Mouse (Mus musculus) CH12.LX (cell line): ENCODE measurements around the gene Trmt10c. TPM values are rescaled to one million over a fixed set of nuclear protein-coding genes. Genes with fewer than 3 reads are reported as not detected.

Experiments
- DNase-seq: peaks from one replicate; pipeline ENCODE4 v3.0.0-alpha.2; 2013; ENCODE audit errors: extremely low read depth
- H3K27ac ChIP-seq: 2 replicates; pipeline ENCODE4 v1.5.1; 2012; ENCODE audit warnings: low read depth, mild to moderate bottlenecking, control low read depth, moderate library complexity; ENCODE audit not compliant: insufficient read depth
- H3K27me3 ChIP-seq: replicated peaks from 2 replicates; pipeline ENCODE3; 2012; ENCODE audit warnings: inconsistent platforms
- H3K36me3 ChIP-seq, 2 experiments: replicated peaks in 1 of 2; 2 replicates each; pipeline versions ENCODE3 to v1.6.1; 2012; ENCODE audit warnings: inconsistent platforms in 1 of 2, low read length in 1 of 2, mild to moderate bottlenecking in 1 of 2, mixed read lengths in 1 of 2, moderate library complexity in 1 of 2; ENCODE audit not compliant: control insufficient read depth in 1 of 2, insufficient read depth in 1 of 2
- H3K4me1 ChIP-seq, 2 experiments: 2 replicates each; pipeline ENCODE4 v1.6.1; 2012; ENCODE audit warnings: inconsistent platforms in 1 of 2, moderate library complexity in 1 of 2; ENCODE audit not compliant: insufficient read depth in 2 of 2, control insufficient read depth in 1 of 2
- H3K4me2 ChIP-seq: 2 replicates; pipeline ENCODE4 v1.6.1; 2012; ENCODE audit warnings: low read depth, mild to moderate bottlenecking, control low read depth; ENCODE audit not compliant: poor library complexity, insufficient read depth, severe bottlenecking
- H3K4me3 ChIP-seq, 3 experiments: fragments of 150-350 bp in 1 of 3; sonication (generic) in 1 of 3; replicated peaks in 1 of 3; 2 replicates each; pipeline versions ENCODE3 to v1.5.1; 2011 to 2012; ENCODE audit warnings: low read depth in 2 of 3, low read length in 2 of 3, mild to moderate bottlenecking in 2 of 3, moderate library complexity in 2 of 3, control low read depth in 1 of 3, improper control_type of control experiment in 1 of 3, inconsistent platforms in 1 of 3, mixed read lengths in 1 of 3; ENCODE audit not compliant: poor library complexity in 1 of 3
- H3K79me2 ChIP-seq: replicated peaks from 2 replicates; pipeline ENCODE4 v1.6.1; 2012; ENCODE audit warnings: mild to moderate bottlenecking, moderate library complexity; ENCODE audit not compliant: control insufficient read depth, poor library complexity, insufficient read depth, severe bottlenecking; ENCODE audit errors: extremely low read depth
- H3K9ac ChIP-seq: 2 replicates; pipeline ENCODE4 v1.6.1; 2012; ENCODE audit warnings: low read depth, mild to moderate bottlenecking, control low read depth, moderate library complexity; ENCODE audit not compliant: insufficient read depth
- H3K9me3 ChIP-seq: replicated peaks from 2 replicates; pipeline ENCODE3; 2012; ENCODE audit warnings: low read length, inconsistent platforms, mixed read lengths
- BHLHE40 ChIP-seq: IDR thresholded peaks from 2 replicates; pipeline ENCODE4 v1.6.1; 2011; ENCODE audit warnings: mild to moderate bottlenecking, low read depth, low read length, improper control_type of control experiment
- CHD1 ChIP-seq: IDR thresholded peaks from 2 replicates; pipeline ENCODE4 v1.6.1; 2012; ENCODE audit warnings: low read depth, low read length, improper control_type of control experiment, inconsistent platforms
- CTCF ChIP-seq, 2 experiments: IDR thresholded peaks in 1 of 2; conservative IDR thresholded peaks in 1 of 2; 2 replicates each; pipeline ENCODE4 v1.5.1; 2011 to 2012; ENCODE audit warnings: low read depth in 2 of 2, low read length in 2 of 2, improper control_type of control experiment in 1 of 2, inconsistent platforms in 1 of 2, mild to moderate bottlenecking in 1 of 2, moderate library complexity in 1 of 2
- E2F4 ChIP-seq: IDR thresholded peaks from 2 replicates; pipeline ENCODE4 v1.6.1; 2011; ENCODE audit warnings: low read depth, low read length, improper control_type of control experiment; ENCODE audit not compliant: insufficient replicate concordance
- ELF1 ChIP-seq: IDR thresholded peaks from 2 replicates; pipeline ENCODE4 v1.6.1; 2014; ENCODE audit warnings: low read depth, mild to moderate bottlenecking, inconsistent platforms, low read length, improper control_type of control experiment
- EP300 ChIP-seq: IDR thresholded peaks from 2 replicates; pipeline ENCODE4 v1.6.1; 2011; ENCODE audit warnings: low read length, improper control_type of control experiment
- ETS1 ChIP-seq: conservative IDR thresholded peaks from 2 replicates; pipeline ENCODE4 v1.6.1; 2012; ENCODE audit warnings: low read depth, mild to moderate bottlenecking, inconsistent platforms, low read length, improper control_type of control experiment, moderate library complexity
- GABPA ChIP-seq: IDR thresholded peaks from 2 replicates; pipeline ENCODE4 v1.6.1; 2012; ENCODE audit warnings: low read depth, low read length, improper control_type of control experiment, inconsistent platforms; ENCODE audit not compliant: insufficient replicate concordance
- HCFC1 ChIP-seq: IDR thresholded peaks from 2 replicates; pipeline ENCODE4 v1.6.1; 2012; ENCODE audit warnings: low read depth, mild to moderate bottlenecking, inconsistent platforms, low read length, improper control_type of control experiment
- JUN ChIP-seq: IDR thresholded peaks from 2 replicates; pipeline ENCODE4 v1.6.1; 2011; ENCODE audit warnings: low read depth, mild to moderate bottlenecking, low read length, improper control_type of control experiment, moderate library complexity; ENCODE audit not compliant: insufficient read depth
- JUND ChIP-seq: conservative IDR thresholded peaks from 2 replicates; pipeline ENCODE4 v1.6.1; 2011; ENCODE audit warnings: low read depth, low read length, improper control_type of control experiment
- KAT2A ChIP-seq: IDR thresholded peaks from 2 replicates; pipeline ENCODE4 v1.6.1; 2012; ENCODE audit warnings: low read length, improper control_type of control experiment, inconsistent platforms; ENCODE audit not compliant: insufficient replicate concordance
- MAFK ChIP-seq: IDR thresholded peaks from 2 replicates; pipeline ENCODE4 v1.6.1; 2011; ENCODE audit warnings: low read length, improper control_type of control experiment; ENCODE audit not compliant: insufficient replicate concordance
- MAX ChIP-seq: IDR thresholded peaks from 2 replicates; pipeline ENCODE4 v1.6.1; 2011; ENCODE audit warnings: low read length, improper control_type of control experiment
- MAZ ChIP-seq: IDR thresholded peaks from 2 replicates; pipeline ENCODE4 v1.6.1; 2012; ENCODE audit warnings: low read depth, mild to moderate bottlenecking, inconsistent platforms, low read length, improper control_type of control experiment, moderate library complexity
- MEF2A ChIP-seq: IDR thresholded peaks from 2 replicates; pipeline ENCODE4 v1.6.1; 2014; ENCODE audit warnings: low read depth, mild to moderate bottlenecking, inconsistent platforms, low read length, improper control_type of control experiment, borderline replicate concordance
- NELFE ChIP-seq: IDR thresholded peaks from 2 replicates; pipeline ENCODE4 v1.6.1; 2011; ENCODE audit warnings: low read depth, low read length, improper control_type of control experiment
- NRF1 ChIP-seq: IDR thresholded peaks from 2 replicates; pipeline ENCODE4 v1.6.1; 2014; ENCODE audit warnings: low read depth, mild to moderate bottlenecking, inconsistent platforms, low read length, improper control_type of control experiment, moderate library complexity
- PAX5 ChIP-seq: IDR thresholded peaks from 2 replicates; pipeline ENCODE4 v1.6.1; 2012; ENCODE audit warnings: low read length, inconsistent platforms, mixed read lengths
- POLR2A ChIP-seq: IDR thresholded peaks from 2 replicates; pipeline ENCODE4 v1.6.1; 2011; ENCODE audit warnings: low read depth, mild to moderate bottlenecking, improper control_type of control experiment, low read length
- RAD21 ChIP-seq: IDR thresholded peaks from 2 replicates; pipeline ENCODE4 v1.6.1; 2011; ENCODE audit warnings: low read depth, mild to moderate bottlenecking, low read length, improper control_type of control experiment, moderate library complexity
- SMC3 ChIP-seq: IDR thresholded peaks from 2 replicates; pipeline ENCODE4 v1.6.1; 2011; ENCODE audit warnings: low read depth, low read length, improper control_type of control experiment
- TBP ChIP-seq: conservative IDR thresholded peaks from 2 replicates; pipeline ENCODE4 v1.6.1; 2011; ENCODE audit warnings: low read depth, low read length, improper control_type of control experiment
- TCF12 ChIP-seq: IDR thresholded peaks from 2 replicates; pipeline ENCODE4 v1.6.1; 2014; ENCODE audit warnings: low read depth, mild to moderate bottlenecking, inconsistent platforms, low read length, improper control_type of control experiment
- USF2 ChIP-seq: conservative IDR thresholded peaks from 2 replicates; pipeline ENCODE4 v1.6.1; 2011; ENCODE audit warnings: low read depth, low read length, improper control_type of control experiment
- ZKSCAN1 ChIP-seq: IDR thresholded peaks from 2 replicates; pipeline ENCODE4 v1.6.1; 2012; ENCODE audit warnings: low read depth, inconsistent platforms, low read length, improper control_type of control experiment, borderline replicate concordance
- ZMIZ1 ChIP-seq: IDR thresholded peaks from 2 replicates; pipeline ENCODE4 v1.6.1; 2012; ENCODE audit warnings: low read depth, mild to moderate bottlenecking, inconsistent platforms, low read length, improper control_type of control experiment
- ZNF384 ChIP-seq: IDR thresholded peaks from 2 replicates; pipeline ENCODE4 v1.6.1; 2012; ENCODE audit warnings: low read depth, low read length, improper control_type of control experiment, inconsistent platforms
- dilution Hi-C: fragments of 300-500 bp; cut with MboI; formaldehyde crosslinking; loops from 2 replicates; pipeline ENCODE4 v1.14.3; 2020; ENCODE audit warnings: low sequenced_read_pairs; ENCODE audit not compliant: extremely low pct_unique_long_range_greater_than_20kb, extremely low pct_ligation_motif_present
- in situ Hi-C: fragments of 300-500 bp; cut with MboI; formaldehyde crosslinking; loops from 3 replicates; pipeline ENCODE4 v1.14.3; 2019; ENCODE audit warnings: low sequenced_read_pairs, low pct_ligation_motif_present, low pct_unique_long_range_greater_than_20kb, mixed read lengths
- polyA plus RNA-seq: library from polyadenylated mRNA; unstranded; fragments of >175 nt; gene quantifications from 2 replicates; pipeline ENCODE4 v1.2.1, GENCODE M21; 2012; ENCODE audit warnings: low read depth; ENCODE audit not compliant: insufficient read length
- total RNA-seq, 2 experiments: library from RNA; depleted of rRNA; stranded (reverse); fragments of 300-350 nt in 1 of 2; fragments of >200 nt in 1 of 2; gene quantifications; 2 replicates each; pipeline ENCODE4 v1.2.3; 2012 to 2014

Trmt10c gene
- total and polyA plus RNA-seq, 3 experiments = 23.4 to 63.5 (median 26.6) TPM

DNA sequence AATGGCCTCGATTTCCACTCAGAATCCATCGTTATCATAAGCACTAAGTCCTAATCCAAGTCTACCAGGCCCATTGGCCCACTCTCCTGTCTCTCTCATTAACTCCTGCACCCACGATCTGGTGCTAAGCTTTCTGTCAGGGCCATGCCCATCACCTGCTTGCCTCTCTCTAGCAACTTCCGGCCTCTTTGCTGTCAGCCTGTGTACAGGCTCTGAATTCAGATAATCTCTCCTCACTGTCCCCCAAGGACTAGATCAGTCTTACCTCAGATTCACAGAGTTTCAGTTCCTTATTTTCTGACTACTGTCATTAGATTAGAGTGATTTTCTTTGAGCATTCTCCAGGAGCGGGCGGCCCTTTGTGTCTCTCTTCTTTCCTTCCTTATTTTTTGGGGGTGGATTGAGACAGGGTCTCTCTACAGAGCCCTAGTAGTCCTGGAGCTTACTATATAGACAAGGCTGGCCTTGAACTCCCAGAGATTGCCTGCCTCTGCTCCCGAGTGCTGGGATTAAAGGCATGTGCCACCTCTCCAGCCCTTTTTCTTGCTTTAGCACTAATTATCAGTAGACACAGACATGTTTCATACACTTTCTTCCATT lies 24.5 kb upstream of the Trmt10c start (continued):
- TF ChIP-seq TCF12 = peak; percentile 64; the same call in 1 of the 2 replicates
- no peak; the same call in 1 of the 2 replicates for TF ChIP-seq TBP
- no peak for TF ChIP-seq MAZ
- 0 out of 2 replicates have a peak, but pooled peaks have one; percentile 17 for TF ChIP-seq JUN
- TF ChIP-seq E2F4 = 0 out of 2 replicates have a peak, but pooled peaks have one; percentile 44
- no peak; the same call in 1 of the 2 replicates for TF ChIP-seq ZMIZ1
- TF ChIP-seq SMC3 = no peak
- peak; percentile 81 for TF ChIP-seq ELF1
- TF ChIP-seq NELFE = no peak
- no peak for TF ChIP-seq ZKSCAN1
- TF ChIP-seq MEF2A = peak; percentile 56; the same call in 1 of the 2 replicates
- TF ChIP-seq GABPA = no peak
- TF ChIP-seq NRF1 = no peak
- peak; percentile 45 for TF ChIP-seq HCFC1
- TF ChIP-seq EP300 = peak; percentile 93
- TF ChIP-seq KAT2A = no peak
- TF ChIP-seq MAX = peak; percentile 65; the same call in 1 of the 2 replicates
- TF ChIP-seq JUND = no peak; the same call in 1 of the 2 replicates

DNA sequence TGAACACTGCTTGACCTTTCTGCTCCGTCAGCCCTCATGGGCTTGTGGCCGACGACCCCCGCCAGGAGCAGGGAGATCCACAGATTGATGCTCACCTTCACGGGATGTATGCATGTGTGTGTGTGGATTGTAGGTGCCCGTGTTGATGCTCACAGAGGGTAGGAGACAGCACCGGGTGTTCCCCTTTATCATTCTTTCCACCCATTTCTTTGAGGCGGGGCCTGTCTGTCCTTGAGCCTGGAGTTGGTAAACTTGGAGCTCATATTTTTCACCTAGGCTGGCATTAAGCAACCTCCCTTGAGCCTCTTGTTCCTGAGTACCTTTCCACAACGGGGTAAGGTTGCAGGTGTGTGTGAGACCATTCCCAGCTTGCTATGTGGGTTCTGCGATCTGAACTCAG lies 20.5 kb upstream of the Trmt10c start:
- in situ Hi-C loops = no loop called here
- dilution Hi-C loops = no loop called here
- H3K9ac ChIP-seq = no peak overlapping the region

More for the DNA sequence above, 20.5 kb upstream of the Trmt10c start:
- Histone ChIP-seq H3K36me3 (no peaks in the 10 kb centered on the region), H3K27me3 (no peaks in the 10 kb centered on the region), H3K4me3 (no peak overlapping the region), H3K79me2 (no peaks in the 10 kb centered on the region), H3K9me3 (no peaks in the 10 kb centered on the region), H3K4me2 (no peak overlapping the region), H3K27ac (no peak overlapping the region), H3K4me1 (peaks cover 6 to 22% of the 10 kb centered on the region in 2 experiments)
- no peak for DNase-seq
- no peak for TF ChIP-seq MAFK
- TF ChIP-seq ZKSCAN1 = no peak
- TF ChIP-seq ETS1 = no peak
- no peak for TF ChIP-seq MEF2A
- TF ChIP-seq PAX5 = no peak
- TF ChIP-seq KAT2A = no peak
- no peak for TF ChIP-seq MAX
- TF ChIP-seq USF2 = no peak
- TF ChIP-seq JUN = no peak
- TF ChIP-seq BHLHE40 = no peak
- no peak for TF ChIP-seq NELFE
- TF ChIP-seq MAZ = no peak
- TF ChIP-seq GABPA = no peak
- no peak for TF ChIP-seq RAD21
- no peak for TF ChIP-seq ZNF384
- TF ChIP-seq TBP = no peak
- no peak for TF ChIP-seq CTCF (conservative IDR thresholded peaks at IDR 0.05 in 1 of 2, IDR thresholded peaks at IDR 0.05 in 1 of 2; ENCODE audit: low read depth in 2 of 2, low read length in 2 of 2)
- TF ChIP-seq CHD1 = no peak
- no peak for TF ChIP-seq POLR2A
- TF ChIP-seq, all 38 proteins: peak for 0
